Mouse (Mus musculus) midbrain, embryonic 13.5 days (tissue): Measurements from ENCODE around the gene Ctcf. TPM values are rescaled to one million over a fixed set of nuclear protein-coding genes. Genes with fewer than 3 reads are reported as not detected.

ENCODE experiments used
- ATAC-seq: fragments of 200-750 bp; cut with Nextera tagmentation; 2 replicates; pipeline ENCODE4 v1.8.0; 2017; ENCODE audit warnings: mild to moderate bottlenecking, moderate TSS enrichment, moderate library complexity
- H3K27ac ChIP-seq: fragments of 300-500 bp; sonication (generic); 2 replicates; pipeline ENCODE4 v1.5.1; 2015; ENCODE audit warnings: inconsistent platforms, mild to moderate bottlenecking, moderate library complexity
- H3K27me3 ChIP-seq: fragments of 300-500 bp; sonication (generic); 2 replicates; pipeline ENCODE4 v1.6.1; 2015; ENCODE audit warnings: mild to moderate bottlenecking, inconsistent platforms
- H3K36me3 ChIP-seq: fragments of 300-500 bp; sonication (generic); 2 replicates; pipeline ENCODE4 v1.6.1; 2015; ENCODE audit warnings: mild to moderate bottlenecking, inconsistent platforms
- H3K4me1 ChIP-seq: fragments of 300-500 bp; sonication (generic); replicated peaks from 2 replicates; pipeline ENCODE4 v1.6.1; 2015; ENCODE audit warnings: inconsistent platforms
- H3K4me2 ChIP-seq: fragments of 300-500 bp; sonication (generic); replicated peaks from 2 replicates; pipeline ENCODE4 v1.6.1; 2015; ENCODE audit warnings: moderate library complexity, mild to moderate bottlenecking, inconsistent platforms
- H3K4me3 ChIP-seq: fragments of 300-500 bp; sonication (generic); replicated peaks from 2 replicates; pipeline ENCODE4 v1.5.1; 2015; ENCODE audit warnings: mild to moderate bottlenecking, inconsistent platforms
- H3K9ac ChIP-seq: fragments of 300-500 bp; sonication (generic); replicated peaks from 2 replicates; pipeline ENCODE4 v1.6.1; 2015; ENCODE audit warnings: mild to moderate bottlenecking, inconsistent platforms
- H3K9me3 ChIP-seq: fragments of 300-500 bp; sonication (generic); 2 replicates; pipeline ENCODE4 v1.6.1; 2016; ENCODE audit warnings: mild to moderate bottlenecking, inconsistent platforms
- WGBS: fragments of 180-500 bp; shearing (Covaris S2); methylation state at CpG from one replicate; pipeline ENCODE4 v1.1.7; 2015; 5-methylcytosine and 5-hydroxymethylcytosine counted together
- polyA plus RNA-seq: library from polyadenylated mRNA; unstranded; fragments of >200 nt; fragmentation: Nextera tagmentation; extraction: Ambion mirVana; gene quantifications from 2 replicates; pipeline ENCODE4 v1.2.1, GENCODE M21; 2015

Ctcf gene
- polyA plus RNA-seq, 1 experiment from 2014 or later = 136 TPM

DNA sequence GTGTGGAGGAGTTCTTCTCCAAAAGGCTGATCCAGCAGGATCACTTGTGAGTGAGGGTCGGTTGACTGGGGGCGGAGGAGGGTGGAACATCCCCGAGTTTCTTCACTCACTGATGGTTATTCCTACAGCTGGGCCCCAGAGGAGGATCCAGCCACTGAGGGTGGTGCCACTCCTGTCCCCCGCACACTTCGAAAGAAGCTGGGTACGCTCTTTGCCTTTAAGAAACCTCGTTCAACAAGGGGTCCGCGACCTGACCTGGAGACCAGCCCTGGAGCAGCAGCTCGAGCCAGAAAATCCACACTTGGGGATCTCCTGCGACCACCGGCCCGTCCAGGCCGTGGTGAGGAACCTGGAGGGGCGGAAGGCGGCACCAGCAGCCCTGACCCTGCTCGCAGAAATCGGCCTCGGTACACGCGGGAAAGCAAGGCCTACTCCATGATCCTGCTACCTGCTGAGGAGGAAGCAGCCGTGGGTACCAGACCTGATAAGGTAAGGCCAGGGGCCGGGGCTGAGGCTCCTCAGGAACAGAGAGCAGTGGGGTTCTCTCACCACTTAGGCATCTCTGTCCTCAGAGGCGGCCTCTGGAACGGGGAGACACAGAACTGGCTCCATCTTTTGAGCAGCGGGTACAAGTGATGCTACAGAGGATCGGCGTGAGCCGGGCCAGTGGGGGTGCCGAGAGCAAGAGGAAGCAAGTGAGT lies 58.9 kb downstream of the Ctcf start:
- no peaks in the 10 kb centered on the region for H3K27me3 ChIP-seq
- H3K9ac ChIP-seq = peak overlapping the region; percentile 86
- peak overlapping the region; percentile 88 for H3K27ac ChIP-seq
- ATAC-seq = no peak
- peaks cover 38% of the 10 kb centered on the region for H3K36me3 ChIP-seq
- no peaks in the 10 kb centered on the region for H3K9me3 ChIP-seq
- peak overlapping the region; percentile 67 for H3K4me3 ChIP-seq
- WGBS = 83% methylated on average over 30 of the region's 30 CpGs
- peaks cover 35% of the 10 kb centered on the region for H3K4me1 ChIP-seq
- peak overlapping the region; percentile 83 for H3K4me2 ChIP-seq

GRCm38 (mm10) chr8:105697196-105697780 lies 60.9 kb downstream of the Ctcf start:
- H3K9me3 ChIP-seq = no peaks in the 10 kb centered on the region
- H3K4me3 ChIP-seq = no peak overlapping the region
- ATAC-seq = no peak
- H3K27me3 ChIP-seq = no peaks in the 10 kb centered on the region
- no peak overlapping the region for H3K27ac ChIP-seq
- peaks cover 38% of the 10 kb centered on the region for H3K36me3 ChIP-seq
- 91% methylated on average over 17 of the region's 17 CpGs for WGBS
- no peak overlapping the region for H3K9ac ChIP-seq
- no peak overlapping the region for H3K4me2 ChIP-seq
- peaks cover 44% of the 10 kb centered on the region for H3K4me1 ChIP-seq

DNA sequence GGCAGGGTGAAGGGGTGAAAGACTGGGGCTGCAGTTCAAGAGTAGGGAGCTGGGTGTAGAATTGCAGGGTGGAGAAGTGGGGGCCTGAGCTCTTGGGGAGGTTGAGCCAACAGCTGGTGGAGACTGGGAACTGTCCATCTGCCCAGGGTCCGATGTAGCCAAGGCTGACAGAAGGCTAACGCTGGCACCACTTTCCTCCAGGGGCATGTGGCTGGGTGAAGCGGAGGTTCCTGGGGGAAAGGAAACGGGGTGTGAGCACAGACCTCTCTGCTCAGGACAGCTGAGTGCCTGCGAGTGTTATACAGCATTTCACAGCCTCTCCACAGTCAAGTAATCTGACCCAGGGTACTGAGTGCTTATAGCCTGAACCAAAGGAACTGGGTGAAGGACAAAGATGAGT lies 62.4 kb downstream of the Ctcf start:
- 95% methylated on average over 5 of the region's 5 CpGs for WGBS
- H3K36me3 ChIP-seq = peaks cover 50% of the 10 kb centered on the region
- ATAC-seq = no peak

GRCm38 (mm10) chr8:105699488-105700215 lies 63.3 kb downstream of the Ctcf start:
- Histone ChIP-seq H3K9me3 (no peaks in the 10 kb centered on the region), H3K4me1 (peaks cover 38% of the 10 kb centered on the region), H3K27ac (no peak overlapping the region), H3K27me3 (no peaks in the 10 kb centered on the region), H3K36me3 (peaks cover 59% of the 10 kb centered on the region), H3K4me3 (peak overlapping the region; percentile 75), H3K4me2 (peak overlapping the region; percentile 91), H3K9ac (peak overlapping the region; percentile 79)
- WGBS = 90% methylated on average over 11 of the region's 11 CpGs
- no peak for ATAC-seq

More for the DNA sequence above, 62.4 kb downstream of the Ctcf start:
- peaks cover 46% of the 10 kb centered on the region for H3K4me1 ChIP-seq
- no peak overlapping the region for H3K27ac ChIP-seq
- H3K4me3 ChIP-seq = no peak overlapping the region
- H3K4me2 ChIP-seq = no peak overlapping the region
- no peaks in the 10 kb centered on the region for H3K27me3 ChIP-seq
- H3K9me3 ChIP-seq = no peaks in the 10 kb centered on the region
- no peak overlapping the region for H3K9ac ChIP-seq

GRCm38 (mm10) chr8:105700566-105700965 lies 64.2 kb downstream of the Ctcf start:
- WGBS = under 1% methylated on average over 21 of the region's 21 CpGs
- peak overlapping the region; percentile 91 for H3K4me2 ChIP-seq
- ATAC-seq = peak; percentile 63
- peak overlapping the region; percentile 79 for H3K9ac ChIP-seq
- H3K4me3 ChIP-seq = peak overlapping the region; percentile 75
- peaks cover 29% of the 10 kb centered on the region for H3K4me1 ChIP-seq
- no peaks in the 10 kb centered on the region for H3K9me3 ChIP-seq
- H3K27ac ChIP-seq = peak overlapping the region; percentile 93
- H3K27me3 ChIP-seq = no peaks in the 10 kb centered on the region
- H3K36me3 ChIP-seq = peaks cover 55% of the 10 kb centered on the region

GRCm38 (mm10) chr8:105700966-105701824 lies 64.8 kb downstream of the Ctcf start, which contains the start of the genes Acd and Pard6a:
Acd (minus strand) TSS chr8:105701102.
Pard6a (plus strand) TSS chr8:105701148.
- Histone ChIP-seq H3K27me3 (no peaks in the 10 kb centered on the region), H3K36me3 (peaks cover 49% of the 10 kb centered on the region), H3K9ac (peak within 1 kb of the TSS; percentile 79), H3K4me1 (peaks cover 29% of the 10 kb centered on the region), H3K4me3 (peak within 1 kb of the TSS; percentile 75), H3K4me2 (peak within 1 kb of the TSS; percentile 91), H3K9me3 (no peaks in the 10 kb centered on the region), H3K27ac (peak within 1 kb of the TSS; percentile 93)
- ATAC-seq = peak; percentile 77
- under 1% methylated on average over 60 of the region's 60 CpGs for WGBS

DNA sequence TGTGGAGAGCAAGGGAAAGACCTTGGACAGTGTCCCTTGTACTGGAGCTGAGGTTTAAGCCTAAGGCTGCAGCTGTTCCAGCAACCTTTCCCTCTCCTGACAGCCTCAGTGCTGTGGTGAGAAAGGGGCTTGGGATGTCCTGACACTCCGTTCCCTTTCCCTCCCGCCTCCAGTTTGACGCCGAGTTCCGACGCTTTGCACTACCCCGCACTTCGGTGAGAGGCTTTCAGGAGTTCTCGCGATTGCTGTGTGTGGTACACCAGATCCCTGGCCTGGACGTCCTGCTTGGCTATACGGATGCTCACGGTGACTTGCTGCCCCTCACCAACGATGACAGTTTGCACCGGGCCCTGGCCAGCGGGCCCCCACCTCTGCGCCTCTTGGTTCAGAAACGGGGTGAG lies 65.6 kb downstream of the Ctcf start:
- Histone ChIP-seq H3K27me3 (no peaks in the 10 kb centered on the region), H3K4me1 (peaks cover 37% of the 10 kb centered on the region), H3K9me3 (no peaks in the 10 kb centered on the region), H3K9ac (peak overlapping the region; percentile 79), H3K4me3 (peak overlapping the region; percentile 75), H3K27ac (peak overlapping the region; percentile 93), H3K4me2 (peak overlapping the region; percentile 91), H3K36me3 (peaks cover 41% of the 10 kb centered on the region)
- 33% methylated on average over 18 of the region's 18 CpGs for WGBS
- peak; percentile 35 for ATAC-seq

DNA sequence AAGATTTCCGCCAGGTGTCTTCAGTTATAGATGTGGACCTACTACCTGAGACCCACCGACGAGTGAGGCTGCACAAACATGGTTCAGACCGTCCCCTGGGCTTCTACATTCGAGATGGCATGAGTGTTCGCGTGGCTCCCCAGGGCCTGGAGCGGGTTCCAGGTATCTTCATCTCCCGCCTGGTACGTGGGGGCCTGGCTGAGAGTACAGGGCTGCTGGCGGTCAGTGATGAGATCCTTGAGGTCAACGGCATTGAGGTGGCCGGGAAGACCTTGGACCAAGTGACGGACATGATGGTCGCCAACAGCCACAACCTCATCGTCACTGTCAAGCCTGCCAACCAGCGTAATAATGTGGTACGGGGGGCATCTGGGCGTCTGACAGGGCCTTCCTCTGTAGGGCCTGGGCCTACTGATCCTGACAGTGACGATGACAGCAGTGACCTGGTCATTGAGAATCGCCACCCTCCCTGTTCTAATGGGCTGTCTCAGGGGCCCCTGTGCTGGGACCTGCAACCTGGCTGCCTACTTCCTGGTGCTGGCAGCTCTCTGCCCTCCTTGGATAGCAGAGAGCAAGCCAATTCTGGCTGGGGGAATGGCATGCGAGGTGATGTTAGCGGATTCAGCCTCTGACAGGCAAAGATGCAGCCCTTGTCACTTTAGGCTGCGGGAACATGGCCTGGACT lies 66.5 kb downstream of the Ctcf start:
- H3K9ac ChIP-seq = 0 out of 2 replicates have a peak overlapping the region, but pooled peaks have one; percentile 79
- no peak for ATAC-seq
- no peaks in the 10 kb centered on the region for H3K27me3 ChIP-seq
- no peak overlapping the region for H3K27ac ChIP-seq
- no peaks in the 10 kb centered on the region for H3K9me3 ChIP-seq
- peaks cover 32% of the 10 kb centered on the region for H3K36me3 ChIP-seq
- H3K4me1 ChIP-seq = peaks cover 44% of the 10 kb centered on the region
- no peak overlapping the region for H3K4me3 ChIP-seq
- no peak overlapping the region; the same call in 1 of the 2 replicates for H3K4me2 ChIP-seq
- WGBS = 91% methylated on average over 24 of the region's 24 CpGs

- H3K9ac ChIP-seq = no peak overlapping the region
- no peaks in the 10 kb centered on the region for H3K27me3 ChIP-seq
- peaks cover 46% of the 10 kb centered on the region for H3K4me1 ChIP-seq
- H3K36me3 ChIP-seq = peaks cover 21% of the 10 kb centered on the region
- 94% methylated on average over 34 of the region's 34 CpGs for WGBS
- no peak overlapping the region for H3K4me2 ChIP-seq
- no peak overlapping the region for H3K4me3 ChIP-seq
- H3K9me3 ChIP-seq = no peaks in the 10 kb centered on the region
- no peak overlapping the region for H3K27ac ChIP-seq
- no peak for ATAC-seq
Measured at GRCm38 (mm10) chr8:105704146-105704812, 67.9 kb downstream of the Ctcf start.

DNA sequence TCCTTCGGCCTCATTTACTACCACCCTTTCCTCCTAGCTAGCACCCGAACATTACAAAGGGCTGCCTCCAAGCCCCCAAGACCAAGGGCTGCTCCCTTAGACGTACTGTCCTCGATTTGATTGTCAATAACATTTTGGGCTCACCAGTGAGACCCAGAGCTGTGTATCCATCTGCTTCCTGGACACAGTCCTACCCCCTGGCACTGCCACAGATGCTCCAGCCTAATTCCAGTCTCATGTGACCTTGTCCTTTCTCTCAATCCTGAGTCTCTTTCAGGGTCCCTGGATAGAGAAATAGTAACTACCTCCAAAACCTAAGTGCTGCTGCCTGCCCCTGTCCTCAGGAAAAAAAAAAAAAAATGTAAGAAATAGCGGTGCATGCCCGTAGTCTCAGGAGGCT lies 68.6 kb downstream of the Ctcf start:
- Histone ChIP-seq H3K36me3 (peaks cover 21% of the 10 kb centered on the region), H3K9me3 (no peaks in the 10 kb centered on the region), H3K4me2 (no peak overlapping the region), H3K27ac (no peak overlapping the region), H3K4me3 (no peak overlapping the region), H3K27me3 (no peaks in the 10 kb centered on the region), H3K4me1 (peaks cover 39% of the 10 kb centered on the region), H3K9ac (no peak overlapping the region)
- 93% methylated on average over 6 of the region's 6 CpGs for WGBS
- ATAC-seq = no peak
